Comparison of ENCODE assay signal across 24 mouse cellular contexts in the genomic region with DNA sequence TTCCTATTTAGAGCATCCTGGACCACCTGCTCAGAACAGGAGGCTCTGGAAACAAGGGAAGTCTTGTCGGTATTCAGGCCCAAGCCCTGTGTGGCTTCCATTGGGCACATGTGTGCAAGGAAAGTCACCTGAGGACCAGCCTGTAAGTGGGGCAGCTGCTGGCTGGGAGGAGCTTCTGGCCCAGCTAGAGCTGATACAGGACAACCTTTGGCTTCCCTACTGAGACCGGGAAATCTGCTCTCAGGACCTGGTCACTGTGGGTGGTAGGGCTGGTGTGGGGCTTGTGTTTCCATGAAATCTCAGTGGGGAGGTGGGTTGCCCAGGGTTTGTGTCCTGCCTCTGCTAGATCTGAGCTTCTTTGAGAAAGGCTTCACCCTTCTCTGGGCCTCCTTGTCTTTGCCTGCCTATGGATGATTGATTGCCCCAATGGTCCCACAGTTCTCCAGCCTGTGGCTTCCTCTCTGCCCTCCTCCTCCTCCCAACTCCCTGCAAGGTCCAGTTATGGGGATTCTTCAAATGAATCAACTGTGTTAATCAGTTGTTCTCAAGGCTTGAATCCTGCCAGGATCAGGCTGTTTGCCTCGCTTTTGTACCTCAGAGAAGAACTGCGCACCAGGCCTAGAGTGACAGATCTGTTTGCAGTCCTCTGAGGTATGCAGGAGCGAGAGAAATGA. TPM values are rescaled to one million over a fixed set of nuclear protein-coding genes. Genes with fewer than 3 reads are reported as not detected.
DNase-seq lines count a peak whose midpoint lies in the region; ATAC-seq and TF ChIP-seq lines count a peak whose summit lies in the region.
"Had no signal": no experiment of that assay in that cellular context is flagged by ENCODE, and none has a peak within 500 bp of the region (broad histone marks: within the 10 kb centered on the region; RNA-seq: fewer than 3 reads in every experiment).

No protein-coding gene starts in this region.

- peak overlapping the region; percentile 72 for H3K9ac ChIP-seq in heart, embryonic 11.5 days (ENCODE audit: low read depth, low read length)
- no peak overlapping the region for H3K9ac ChIP-seq in neural tube, embryonic 11.5 days (ENCODE audit: low read length)
- peak overlapping the region; percentile 86 for H3K9ac ChIP-seq in liver, embryonic 14.5 days (replicated peaks)
- H3K9ac ChIP-seq: hindbrain, embryonic 12.5 days; limb, embryonic 13.5 days had no signal

- peaks cover 41% of the 10 kb centered on the region for H3K4me1 ChIP-seq in heart, embryonic 11.5 days (ENCODE audit: control insufficient read depth, insufficient read depth, low read length)
- H3K4me1 ChIP-seq in neural tube, embryonic 11.5 days (ENCODE audit: control insufficient read depth, insufficient read depth, low read length) = no peaks in the 10 kb centered on the region
- peaks cover 74 to 90% of the 10 kb centered on the region in 2 experiments for H3K4me1 ChIP-seq in liver, embryonic 14.5 days (replicated peaks; ENCODE audit: control insufficient read depth in 2 of 2, insufficient read depth in 2 of 2, low read length in 1 of 2)
- H3K4me1 ChIP-seq in cerebellum, adult 2 months (ENCODE audit: control insufficient read depth, insufficient read depth, low read length) = no peaks in the 10 kb centered on the region
- H3K4me1 ChIP-seq: limb, embryonic 13.5 days had no signal

- TF ChIP-seq POLR2A in cerebellum, adult 2 months (IDR thresholded peaks at IDR 0.05; ENCODE audit: borderline replicate concordance, insufficient read depth, low read length) = no peak

- peak overlapping the region; percentile 65 for H3K4me2 ChIP-seq in heart, embryonic 11.5 days
- peak overlapping the region; percentile 8; the same call in 1 of the 2 replicates for H3K4me2 ChIP-seq in neural tube, embryonic 11.5 days (ENCODE audit: low read depth)
- peak overlapping the region; percentile 79 for H3K4me2 ChIP-seq in liver, embryonic 14.5 days (ENCODE audit: low read depth)
- H3K4me2 ChIP-seq: hindbrain, embryonic 12.5 days; limb, embryonic 13.5 days had no signal

- H3K4me3 ChIP-seq in heart, embryonic 11.5 days (ENCODE audit: low read depth, low read length) = peak overlapping the region; percentile 37
- H3K4me3 ChIP-seq in neural tube, embryonic 11.5 days (ENCODE audit: low read depth, low read length) = no peak overlapping the region
- H3K4me3 ChIP-seq in liver, embryonic 14.5 days (ENCODE audit: insufficient read depth in 1 of 2, low read depth in 2 of 2, low read length in 2 of 2) = peak overlapping the region; percentile 63 to 77
- H3K4me3 ChIP-seq in cerebellum, adult 2 months (replicated peaks; ENCODE audit: insufficient read depth, low read depth, low read length) = no peak overlapping the region
- H3K4me3 ChIP-seq: hindbrain, embryonic 12.5 days; layer of hippocampus, adult 2 months; limb, embryonic 13.5 days; megakaryocyte, embryonic 14.5 days had no signal

- no peak for TF ChIP-seq CTCF in liver, embryonic 14.5 days (IDR thresholded peaks at IDR 0.05; ENCODE audit: low read depth)
- no peak for TF ChIP-seq CTCF in cerebellum, adult 2 months (IDR thresholded peaks at IDR 0.05; ENCODE audit: borderline replicate concordance, insufficient read depth, low read depth, low read length)

- H3K27ac ChIP-seq in heart, embryonic 11.5 days (ENCODE audit: low read depth, low read length) = peak overlapping the region; percentile 90
- H3K27ac ChIP-seq in neural tube, embryonic 11.5 days (ENCODE audit: low read depth, low read length) = no peak overlapping the region
- peak overlapping the region; percentile 86 for H3K27ac ChIP-seq in liver, embryonic 14.5 days
- no peak overlapping the region for H3K27ac ChIP-seq in cerebellum, adult 2 months (ENCODE audit: insufficient read depth, low read length)
- H3K27ac ChIP-seq: hindbrain, embryonic 12.5 days; layer of hippocampus, adult 2 months; limb, embryonic 13.5 days had no signal

- no peak for ATAC-seq in heart, embryonic 11.5 days (replicated peaks; ENCODE audit: insufficient number of reproducible peaks, low FRiP score, low TSS enrichment)
- ATAC-seq in neural tube, embryonic 11.5 days (ENCODE audit: insufficient read depth, low FRiP score, low TSS enrichment) = no peak
- ATAC-seq in liver, embryonic 14.5 days (ENCODE audit: insufficient read depth) = no peak
- ATAC-seq: forebrain, embryonic 14.5 days had no signal

- WGBS in heart, embryonic 11.5 days (ENCODE audit: insufficient replicate concordance) = 55% methylated on average over 5 of the region's 5 CpGs
- WGBS in neural tube, embryonic 11.5 days = 70% methylated on average over 5 of the region's 5 CpGs
- 54% methylated on average over 5 of the region's 5 CpGs for WGBS in liver, embryonic 14.5 days (ENCODE audit: insufficient replicate concordance)
- 73% methylated on average over 5 of the region's 5 CpGs for WGBS in cerebellum, adult 2 months

- H3K9me3 ChIP-seq in heart, embryonic 11.5 days (replicated peaks; ENCODE audit: control insufficient read depth, low read length) = no peaks in the 10 kb centered on the region
- no peaks in the 10 kb centered on the region for H3K9me3 ChIP-seq in neural tube, embryonic 11.5 days (ENCODE audit: control insufficient read depth, low read length)
- no peaks in the 10 kb centered on the region for H3K9me3 ChIP-seq in liver, embryonic 14.5 days (ENCODE audit: control insufficient read depth, low read length)
- H3K9me3 ChIP-seq: hindbrain, embryonic 12.5 days; limb, embryonic 13.5 days; megakaryocyte, embryonic 14.5 days had no signal

- TF ChIP-seq EP300 in liver, embryonic 14.5 days (IDR thresholded peaks at IDR 0.05; ENCODE audit: low read depth) = no peak

- H3K36me3 ChIP-seq in heart, embryonic 11.5 days (ENCODE audit: control insufficient read depth, insufficient read depth, low read length) = no peaks in the 10 kb centered on the region; the same call in 1 of the 2 replicates
- H3K36me3 ChIP-seq in neural tube, embryonic 11.5 days (ENCODE audit: control insufficient read depth, insufficient read depth, low read length) = no peaks in the 10 kb centered on the region
- H3K36me3 ChIP-seq in liver, embryonic 14.5 days (replicated peaks; ENCODE audit: control insufficient read depth, insufficient read depth, low read depth) = peaks cover 23% of the 10 kb centered on the region
- H3K36me3 ChIP-seq: hindbrain, embryonic 12.5 days; limb, embryonic 13.5 days had no signal

- DNase-seq in heart, adult 11 months = no peak
- no peak for DNase-seq in neural tube, embryonic 11.5 days (ENCODE audit: low spot score)
- DNase-seq in neural tube, embryonic 10.5 days (ENCODE audit: extremely low spot score, low spot score) = no peak
- DNase-seq in liver, embryonic 14.5 days (ENCODE audit: low read depth in 3 of 3, low spot score in 3 of 3) = no peak
- DNase-seq in left cerebral cortex, adult 8-10 months (ENCODE audit: low spot score in 2 of 2) = no peak
- no peak for DNase-seq in cerebellum, adult 2 months
- DNase-seq: cerebellum, adult 18-20 months; heart, adult 18-20 months; lung, postnatal 10 days; retina, postnatal 1 day; thymus, postnatal 36 days had no signal

- H3K27me3 ChIP-seq in heart, embryonic 11.5 days (ENCODE audit: control insufficient read depth, insufficient read depth, low read length) = peaks cover 14% of the 10 kb centered on the region
- peaks cover 16% of the 10 kb centered on the region for H3K27me3 ChIP-seq in neural tube, embryonic 11.5 days (ENCODE audit: control insufficient read depth, insufficient read depth, low read length)
- peaks cover 13% of the 10 kb centered on the region for H3K27me3 ChIP-seq in liver, embryonic 14.5 days (ENCODE audit: control insufficient read depth, insufficient read depth, low read length)
- no peaks in the 10 kb centered on the region for H3K27me3 ChIP-seq in cerebellum, adult 2 months (ENCODE audit: control insufficient read depth, insufficient read depth, low read length)

RNA-seq across cellular contexts. Expression of gene Adra2b, which starts 6.8 kb away (rescaled TPM):
- 10.2 and 12.0 TPM in 2 replicates for polyA plus RNA-seq in heart, embryonic 11.5 days (2014; fragmentation: Nextera tagmentation; extraction: Ambion mirVana)
- polyA plus RNA-seq in neural tube, embryonic 11.5 days (2014; fragmentation: Nextera tagmentation; extraction: Ambion mirVana) = 2.0 and 2.8 TPM in 2 replicates
- 12.4 and 13.2 TPM in 2 replicates for polyA plus RNA-seq in liver, embryonic 14.5 days (2012; rRNA removed)
- polyA plus RNA-seq in liver, embryonic 14.5 days (2014; fragmentation: Nextera tagmentation; extraction: Ambion mirVana) = 20.0 and 24.4 TPM in 2 replicates
- 1 to 10 TPM in 2 of 4 experiments, under 1 TPM in 2; 0.96 to 1.2 (median 1.0) TPM for total RNA-seq in left cerebral cortex, adult 8-10 months (2022)
- polyA plus RNA-seq in cerebellum, adult 2 months (2012; rRNA removed) = 0.64 and 1.2 TPM in 2 replicates
- polyA plus RNA-seq: C2C12 had no signal

RNA-seq across cellular contexts. Expression of gene Astl, which starts 31.4 kb away (rescaled TPM):
- not detected in 2 replicates for polyA plus RNA-seq in heart, embryonic 11.5 days (2014; fragmentation: Nextera tagmentation; extraction: Ambion mirVana)
- not detected in 2 replicates for polyA plus RNA-seq in neural tube, embryonic 11.5 days (2014; fragmentation: Nextera tagmentation; extraction: Ambion mirVana)
- polyA plus RNA-seq in liver, embryonic 14.5 days (2012; rRNA removed) = not detected in 2 replicates
- polyA plus RNA-seq in liver, embryonic 14.5 days (2014; fragmentation: Nextera tagmentation; extraction: Ambion mirVana) = not detected in 2 replicates
- not detected for total RNA-seq in left cerebral cortex, adult 8-10 months (2022)
- polyA plus RNA-seq in cerebellum, adult 2 months (2012; rRNA removed) = not detected in 2 replicates
- total RNA-seq: heart, adult 18-20 months; layer of hippocampus, adult 2 months had no signal
- polyA plus RNA-seq: brain, embryonic 14.5 days; C2C12; cortical plate, adult 2 months; forebrain, embryonic 14.5 days; hindbrain, embryonic 12.5 days; intestine, embryonic 14.5 days; neural tube, embryonic 14.5 days; small intestine, adult 2 months; stomach, embryonic 14.5 days had no signal

RNA-seq across cellular contexts. Expression of gene Dusp2, which starts 33.9 kb away (rescaled TPM):
- polyA plus RNA-seq in heart, embryonic 11.5 days (2014; fragmentation: Nextera tagmentation; extraction: Ambion mirVana) = 17.4 and 18.3 TPM in 2 replicates
- polyA plus RNA-seq in neural tube, embryonic 11.5 days (2014; fragmentation: Nextera tagmentation; extraction: Ambion mirVana) = 7.0 TPM in 2 replicates
- 1.1 and 1.8 TPM in 2 replicates for polyA plus RNA-seq in liver, embryonic 14.5 days (2012; rRNA removed)
- 1.5 and 1.7 TPM in 2 replicates for polyA plus RNA-seq in liver, embryonic 14.5 days (2014; fragmentation: Nextera tagmentation; extraction: Ambion mirVana)
- total RNA-seq in left cerebral cortex, adult 8-10 months (2022) = 1 to 10 TPM; 2.4 to 3.3 (median 2.5) TPM
- polyA plus RNA-seq in cerebellum, adult 2 months (2012; rRNA removed) = 1.6 and 1.8 TPM in 2 replicates

RNA-seq across cellular contexts. Expression of gene Gpat2, which starts 55.2 kb away (rescaled TPM):
- 0.30 and 0.34 TPM in 2 replicates for polyA plus RNA-seq in heart, embryonic 11.5 days (2014; fragmentation: Nextera tagmentation; extraction: Ambion mirVana)
- 0.08 TPM in 1 of 2 replicates, not detected in the other for polyA plus RNA-seq in neural tube, embryonic 11.5 days (2014; fragmentation: Nextera tagmentation; extraction: Ambion mirVana)
- polyA plus RNA-seq in liver, embryonic 14.5 days (2012; rRNA removed) = 0.26 and 0.45 TPM in 2 replicates
- polyA plus RNA-seq in liver, embryonic 14.5 days (2014; fragmentation: Nextera tagmentation; extraction: Ambion mirVana) = 0.32 and 0.33 TPM in 2 replicates
- under 1 TPM; 0.27 to 0.63 (median 0.39) TPM for total RNA-seq in left cerebral cortex, adult 8-10 months (2022)
- polyA plus RNA-seq in cerebellum, adult 2 months (2012; rRNA removed) = 0.36 and 0.38 TPM in 2 replicates
- total RNA-seq: heart, adult 18-20 months had no signal
- polyA plus RNA-seq: forebrain, embryonic 14.5 days; stomach, embryonic 14.5 days had no signal

Comparison
In these comparisons a context has a peak if more than half of its experiments do, and no peak if none do; other contexts are left out.
1. H3K27ac ChIP-seq: peak in heart, embryonic 11.5 days (single experiment) and liver, embryonic 14.5 days (single experiment); none in neural tube, embryonic 11.5 days (single experiment) and cerebellum, adult 2 months (single experiment).
2. H3K4me2 ChIP-seq: peak in every context shown above with its lines; median percentile 79 in liver, embryonic 14.5 days; 65 in heart, embryonic 11.5 days; 8 in neural tube, embryonic 11.5 days.
3. H3K4me3 ChIP-seq: peak in heart, embryonic 11.5 days (single experiment) and liver, embryonic 14.5 days (2 of 2); none in neural tube, embryonic 11.5 days (single experiment) and cerebellum, adult 2 months (single experiment).